Mouse (Mus musculus) forelimb bud, embryonic 11.5 days (tissue): ENCODE data around the gene Dbp.

Experiments used
- DNase-seq: peaks from one replicate; pipeline ENCODE4 v3.0.0-alpha.2; 2012; ENCODE audit warnings: low read depth, low spot score

The Dbp gene

DNA sequence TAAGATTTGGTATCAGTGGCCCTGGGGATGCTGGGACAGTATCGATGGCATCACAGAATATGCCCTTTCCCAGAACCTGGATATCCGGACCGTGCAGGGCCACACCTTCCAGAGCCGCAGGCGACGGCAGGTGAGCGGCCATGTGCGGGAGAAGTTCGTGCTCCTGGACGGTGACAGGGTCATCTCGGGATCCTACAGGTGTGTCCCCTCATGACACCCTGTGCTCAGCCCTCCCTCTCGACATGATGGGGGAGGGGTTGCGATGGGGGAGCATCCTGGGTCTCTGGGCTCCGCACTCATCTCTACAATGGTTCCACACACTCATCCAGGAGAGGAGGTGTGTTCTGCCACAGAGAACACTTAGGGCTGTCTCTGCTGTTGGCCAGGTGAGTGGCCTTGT is 18.9 kb downstream of the Dbp start:
- DNase-seq, result no peak

GRCm38 (mm10) chr7:45725151-45725550 is 20.3 kb downstream of the Dbp start:
- DNase-seq, result no peak

DNA sequence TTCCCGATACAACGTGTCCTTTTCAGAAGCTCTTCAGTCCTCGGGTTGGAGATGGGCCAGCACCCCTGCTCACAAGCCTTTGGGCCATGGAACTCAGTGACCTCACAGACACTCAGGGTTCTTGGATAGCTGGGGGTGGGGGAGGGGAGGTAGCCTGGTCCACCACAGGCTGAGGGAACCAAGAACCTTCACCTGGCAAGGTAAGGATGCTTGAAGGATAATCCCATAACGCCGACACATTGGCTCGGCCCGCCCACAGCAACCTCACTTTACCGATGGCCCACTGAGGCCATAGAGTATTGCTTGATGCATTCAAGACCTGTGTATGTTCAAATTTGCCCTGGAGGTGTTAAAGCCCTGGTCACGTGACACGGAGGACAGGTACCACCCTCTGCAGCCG is 20.8 kb downstream of the Dbp start, which contains the start of gene Spaca4:
Gene Spaca4, minus strand, starts transcription at position 101 of the 400 bp plus-strand sequence.
- no peak for DNase-seq

DNA sequence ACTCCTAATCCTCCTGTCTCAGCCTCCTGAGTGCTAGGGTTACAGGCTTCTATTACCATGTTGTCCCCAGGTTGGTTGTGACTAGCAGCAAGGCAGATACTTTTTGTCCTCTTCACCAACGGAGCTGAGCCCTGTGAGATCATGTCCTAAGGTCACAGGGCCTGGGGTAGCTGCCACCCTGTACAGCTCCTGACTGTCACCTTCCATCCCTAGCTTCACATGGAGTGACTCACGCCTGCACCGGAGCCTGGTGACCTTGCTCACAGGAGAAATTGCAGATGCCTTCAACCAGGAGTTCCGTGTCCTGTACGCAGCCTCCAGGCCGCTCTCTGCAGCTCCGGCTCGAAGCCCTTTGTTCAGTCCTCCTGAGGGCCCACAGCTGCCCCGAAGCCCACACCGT is 21.5 kb downstream of the Dbp start:
- no peak for DNase-seq

DNA sequence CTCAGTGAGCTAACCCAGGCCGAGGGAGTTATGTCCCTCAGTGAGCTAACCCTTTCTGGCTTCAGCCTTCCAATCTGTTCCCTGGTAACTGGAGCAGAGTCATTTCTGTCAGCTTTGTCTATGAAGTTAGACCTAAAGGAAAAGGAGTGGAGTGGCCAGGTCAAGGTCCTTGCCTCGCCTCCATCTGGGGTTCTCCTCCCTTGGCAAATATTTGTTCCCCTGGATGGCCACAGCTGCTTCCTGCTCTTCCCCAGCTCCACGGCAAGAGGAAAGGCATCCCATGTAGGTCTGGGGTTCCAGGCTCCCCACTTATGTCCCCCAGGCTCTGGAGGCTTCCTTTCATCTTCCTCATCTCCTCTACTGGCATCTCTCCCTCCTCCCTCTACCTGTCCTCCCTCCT is 22.7 kb downstream of the Dbp start:
- no peak for DNase-seq

DNA sequence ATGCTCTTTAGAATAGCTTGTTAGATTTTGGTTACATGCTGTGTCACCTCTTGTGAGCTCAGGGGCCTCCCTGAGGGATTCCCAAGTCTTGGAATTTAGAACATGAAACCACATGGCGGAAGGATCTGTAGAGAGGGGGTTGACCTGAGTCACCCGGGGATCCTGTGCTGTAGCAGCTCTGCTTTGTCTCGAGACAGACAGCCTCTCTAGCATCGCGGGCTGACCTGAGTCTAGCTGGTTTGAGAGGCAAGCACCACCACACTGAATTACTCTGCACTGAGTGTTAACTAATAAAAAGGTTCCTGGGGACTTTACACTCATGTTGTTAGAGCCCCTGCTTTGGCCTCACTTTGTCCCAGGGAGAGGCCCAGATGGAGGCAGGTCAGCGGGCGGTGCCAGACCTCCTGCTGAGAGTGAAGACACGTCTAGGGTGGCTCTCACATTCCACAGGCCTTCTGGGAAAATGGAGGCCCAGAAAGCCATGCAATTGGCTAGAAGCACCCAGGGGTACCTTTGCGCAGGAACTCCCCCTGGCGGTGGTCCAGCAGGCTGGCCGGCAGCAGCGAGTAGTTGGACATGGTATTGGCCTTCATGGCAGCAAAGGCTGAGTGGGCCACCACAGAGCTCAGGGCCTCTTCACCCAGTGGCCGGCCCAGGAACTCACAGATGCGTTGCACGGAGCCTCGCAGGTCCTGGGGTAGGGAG is 26.0 kb downstream of the Dbp start:
- peak; percentile 70 for DNase-seq

DNA sequence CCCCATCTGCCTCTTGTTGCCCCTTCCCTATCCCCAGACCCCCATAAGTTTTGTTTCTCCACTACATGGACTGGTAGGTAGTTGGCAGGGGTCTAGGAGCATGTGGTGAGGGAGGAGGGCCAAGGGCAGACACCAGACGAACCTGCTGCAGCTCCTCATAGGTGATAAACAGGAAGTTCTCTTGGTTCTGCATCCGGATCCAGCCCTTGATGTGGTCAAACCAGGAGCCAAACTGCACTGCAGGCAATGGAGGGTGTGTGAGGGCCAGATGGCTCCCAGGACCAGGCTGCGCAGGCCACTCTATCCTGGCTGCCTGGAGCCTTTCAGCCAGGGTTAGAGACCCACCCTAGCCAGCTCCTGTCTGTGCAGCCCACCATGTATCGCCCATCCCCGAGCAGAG is 28.6 kb downstream of the Dbp start:
- DNase-seq, result no peak

GRCm38 (mm10) chr7:45739162-45739763 is 34.4 kb downstream of the Dbp start:
- peak; percentile 90 for DNase-seq

- DNase-seq, result no peak
Observed at GRCm38 (mm10) chr7:45739820-45740219, 34.9 kb downstream of the Dbp start.

DNA sequence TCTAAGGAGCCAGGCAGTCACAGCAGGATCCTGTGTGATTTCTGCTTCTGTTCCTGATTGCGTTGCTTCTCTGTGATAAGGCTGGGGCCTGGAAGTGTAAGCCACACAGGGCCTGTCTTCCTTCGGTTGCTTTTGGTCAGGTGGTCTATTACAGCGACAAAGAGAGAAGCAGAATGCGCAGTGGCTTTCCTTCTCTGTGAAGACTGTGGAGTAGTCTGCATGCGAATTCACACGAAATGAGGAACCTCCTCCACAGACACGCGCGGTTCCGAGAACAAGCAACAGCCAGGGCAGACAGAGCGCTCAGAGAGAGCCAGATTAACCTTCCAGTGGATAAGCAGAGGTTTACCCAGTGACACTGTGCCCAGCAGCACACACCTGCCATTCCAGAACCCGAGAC is 36.4 kb downstream of the Dbp start:
- no peak for DNase-seq

DNA sequence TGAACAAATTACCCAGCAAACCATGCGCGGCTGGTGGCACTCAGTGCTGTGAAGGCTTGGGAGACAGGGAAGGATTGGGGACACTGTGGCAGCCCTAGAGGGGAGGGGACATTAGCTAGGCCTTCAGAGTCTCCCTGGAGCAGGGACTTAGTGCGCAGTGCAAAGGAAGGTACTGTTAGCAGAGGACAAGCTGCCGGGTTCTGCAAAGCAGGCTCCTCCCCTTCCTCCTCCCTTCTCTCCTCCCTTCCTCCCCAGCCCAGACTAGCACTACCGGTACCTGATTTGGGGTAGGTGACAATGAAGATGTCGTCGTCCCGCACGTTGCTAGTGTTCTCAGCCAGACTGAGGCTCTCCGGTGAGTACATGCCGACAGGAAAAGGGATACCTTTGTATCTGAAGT is 36.9 kb downstream of the Dbp start:
- no peak for DNase-seq

DNA sequence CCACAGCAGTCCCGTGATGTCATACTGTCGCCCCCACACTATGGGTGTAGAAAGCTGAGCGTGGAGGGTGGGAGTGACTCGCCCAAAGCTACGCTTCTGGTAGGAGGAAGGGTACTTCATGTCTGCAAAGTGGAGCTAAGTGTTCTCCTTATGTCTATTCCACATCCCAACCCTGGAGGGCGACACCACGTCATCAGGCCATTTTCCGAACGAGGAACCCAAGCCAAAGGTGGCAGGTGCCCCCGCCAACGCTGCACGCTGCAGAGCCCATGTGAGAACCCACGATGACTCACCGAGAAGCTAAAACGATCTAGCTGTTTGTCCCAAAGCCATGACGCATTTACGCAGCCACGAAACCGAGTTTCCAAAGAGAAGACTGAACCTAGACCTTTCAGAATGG is 37.5 kb downstream of the Dbp start:
- DNase-seq, result no peak

GRCm38 (mm10) chr7:45744387-45744786 is 39.5 kb downstream of the Dbp start:
- peak; percentile 87 for DNase-seq

DNA sequence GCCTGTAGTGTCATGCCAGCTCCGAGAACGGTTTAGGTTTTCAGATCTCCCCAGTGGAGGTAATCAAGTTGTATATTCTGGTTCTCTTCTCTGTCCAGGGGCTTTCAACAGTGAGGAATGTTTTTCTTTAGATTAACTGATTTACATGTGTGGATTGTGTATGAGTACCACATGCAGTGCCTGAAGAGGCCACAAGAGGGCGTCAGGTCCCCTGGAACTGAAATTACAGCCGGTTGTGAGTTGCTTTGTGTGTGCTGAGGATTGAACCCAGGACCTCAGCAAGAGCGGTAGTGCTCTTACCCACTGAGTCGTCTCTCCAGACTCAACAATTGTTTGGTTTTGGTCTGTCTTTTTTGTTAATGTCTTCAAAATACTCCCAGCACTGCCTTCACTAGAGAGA is 41.6 kb downstream of the Dbp start:
- DNase-seq, result no peak

DNA sequence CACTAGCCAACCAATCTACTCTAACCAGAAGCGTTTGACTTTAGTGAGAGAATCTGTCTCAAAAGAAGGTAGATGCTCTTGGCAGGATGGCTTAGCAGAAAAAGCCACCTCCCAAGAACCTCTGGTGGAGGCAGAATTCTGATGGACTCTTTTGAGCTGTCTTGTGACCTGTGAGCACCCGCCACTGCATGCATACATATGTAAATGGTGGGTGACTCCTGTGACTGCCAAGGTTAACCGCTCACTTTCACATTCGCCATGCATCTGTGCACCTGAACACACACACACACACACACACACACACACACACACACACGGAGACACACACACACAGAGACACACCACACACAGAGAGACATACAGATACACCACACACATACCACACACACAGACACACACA is 42.6 kb downstream of the Dbp start:
- no peak for DNase-seq

- no peak for DNase-seq
Observed at GRCm38 (mm10) chr7:45748110-45748509, 43.2 kb downstream of the Dbp start.

DNA sequence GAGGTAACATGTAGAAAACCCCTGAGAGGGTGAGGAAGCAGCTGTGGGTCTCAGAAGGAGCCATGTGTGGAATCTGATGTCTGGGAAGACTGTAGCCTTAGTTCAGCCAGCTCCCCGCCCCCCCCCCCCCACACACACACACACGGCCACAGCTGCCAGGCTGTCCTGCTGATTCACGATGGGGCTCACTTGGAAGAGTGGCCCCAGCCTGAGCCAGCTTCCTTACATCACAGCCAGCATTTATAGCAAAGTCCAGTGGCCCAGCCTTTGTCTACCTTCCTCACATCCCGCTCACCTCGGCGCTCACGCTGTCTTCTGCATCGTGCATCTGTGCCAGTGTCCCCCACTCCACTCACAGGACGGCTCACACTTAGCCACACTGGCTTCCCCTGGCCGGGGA is 44.5 kb downstream of the Dbp start:
- DNase-seq, result no peak

- DNase-seq, result no peak
Observed at GRCm38 (mm10) chr7:45750162-45750561, 45.3 kb downstream of the Dbp start.

GRCm38 (mm10) chr7:45755703-45756102 is 50.8 kb downstream of the Dbp start:
- no peak for DNase-seq

- peak; percentile 26 for DNase-seq
Observed at GRCm38 (mm10) chr7:45759400-45759799, 54.5 kb downstream of the Dbp start.
